1 mouse cellular context compared by ENCODE assay signal in genomic region chr9:44066785-44067225, GRCm38 (mm10).
TF ChIP-seq lines count a peak whose summit lies in the region.

Usp2 (plus strand) TSS chr9:44067021.

TF ChIP-seq in CH12.LX, 34 proteins besides CTCF, POLR2A, EP300 and RAD21 (continued from another document):
- TF ChIP-seq ELF1 (IDR thresholded peaks at IDR 0.05; ENCODE audit: low read depth, low read length) (no peak), ZC3H11A (IDR thresholded peaks at IDR 0.05; ENCODE audit: low read depth, low read length) (no peak), BHLHE40 (IDR thresholded peaks at IDR 0.05; ENCODE audit: low read depth, low read length) (0 out of 2 replicates have a peak, but pooled peaks have one; percentile 25), NRF1 (IDR thresholded peaks at IDR 0.05; ENCODE audit: low read depth, low read length) (peak; percentile 44; the same call in 1 of the 2 replicates), MYC (IDR thresholded peaks at IDR 0.05; ENCODE audit: low read depth, low read length) (peak; percentile 93), MAZ (IDR thresholded peaks at IDR 0.05; ENCODE audit: low read depth, low read length) (peak; percentile 89; the same call in 1 of the 2 replicates), MXI1 (IDR thresholded peaks at IDR 0.05; ENCODE audit: low read depth, low read length) (peak; percentile 100), POLR2AphosphoS2 (IDR thresholded peaks at IDR 0.05; ENCODE audit: low read depth, low read length) (no peak), ETS1 (conservative IDR thresholded peaks at IDR 0.05; ENCODE audit: low read depth, low read length) (no peak), SMC3 (IDR thresholded peaks at IDR 0.05; ENCODE audit: low read depth, low read length) (peak; percentile 65), USF2 (conservative IDR thresholded peaks at IDR 0.05; ENCODE audit: low read depth, low read length) (peak; percentile 65), ZMIZ1 (IDR thresholded peaks at IDR 0.05; ENCODE audit: low read depth, low read length) (no peak), CHD2 (IDR thresholded peaks at IDR 0.05; ENCODE audit: low read length) (peak; percentile 31; the same call in 1 of the 2 replicates), JUN (IDR thresholded peaks at IDR 0.05; ENCODE audit: insufficient read depth, low read depth, low read length) (no peak), PAX5 (IDR thresholded peaks at IDR 0.05; ENCODE audit: low read length) (no peak), UBTF (IDR thresholded peaks at IDR 0.05; ENCODE audit: low read depth, low read length) (peak; percentile 86; the same call in 1 of the 2 replicates), JUND (conservative IDR thresholded peaks at IDR 0.05; ENCODE audit: low read depth, low read length) (no peak), CHD1 (IDR thresholded peaks at IDR 0.05; ENCODE audit: low read depth, low read length) (no peak), KAT2A (IDR thresholded peaks at IDR 0.05; ENCODE audit: insufficient replicate concordance, low read length) (no peak), MAFK (IDR thresholded peaks at IDR 0.05; ENCODE audit: insufficient replicate concordance, low read length) (no peak)
